Mouse (Mus musculus) embryonic facial prominence, embryonic 10.5 days (tissue): Measurements from ENCODE around the gene Atp13a5. TPM values are rescaled to one million over a fixed set of nuclear protein-coding genes. Genes with fewer than 3 reads are reported as not detected.

Experiments
- DNase-seq: peaks from one replicate; pipeline ENCODE4 v3.0.0-alpha.2; 2017; ENCODE audit warnings: low spot score
- H3K27ac ChIP-seq: fragments of 300-500 bp; sonication (generic); replicated peaks from 2 replicates; pipeline ENCODE4 v1.5.1; 2016; ENCODE audit warnings: mild to moderate bottlenecking
- H3K27me3 ChIP-seq: fragments of 300-500 bp; sonication (generic); replicated peaks from 2 replicates; pipeline ENCODE4 v1.6.1; 2016; ENCODE audit warnings: low read depth, mild to moderate bottlenecking; ENCODE audit not compliant: poor library complexity, severe bottlenecking
- H3K36me3 ChIP-seq: fragments of 300-500 bp; sonication (generic); replicated peaks from 2 replicates; pipeline ENCODE4 v1.6.1; 2016; ENCODE audit warnings: mild to moderate bottlenecking, moderate library complexity
- H3K4me1 ChIP-seq: fragments of 300-500 bp; sonication (generic); 2 replicates; pipeline ENCODE4 v1.6.1; 2016
- H3K4me3 ChIP-seq: fragments of 300-500 bp; sonication (generic); 2 replicates; pipeline ENCODE4 v1.5.1; 2016; ENCODE audit warnings: mild to moderate bottlenecking, moderate library complexity
- H3K9me3 ChIP-seq: fragments of 300-500 bp; sonication (generic); 2 replicates; pipeline ENCODE4 v1.6.1; 2016; ENCODE audit warnings: mild to moderate bottlenecking
- WGBS: fragments of 180-500 bp; shearing (Covaris S2); methylation state at CpG from one replicate; pipeline ENCODE4 v1.1.7; 2016; 5-methylcytosine and 5-hydroxymethylcytosine counted together
- polyA plus RNA-seq: library from polyadenylated mRNA; unstranded; fragments of >200 nt; fragmentation: Nextera tagmentation; extraction: Ambion mirVana; gene quantifications from 2 replicates; pipeline ENCODE4 v1.2.1, GENCODE M21; 2016

Atp13a5 gene
- polyA plus RNA-seq, 1 experiment from 2014 or later = not detected

GRCm38 (mm10) chr16:29314991-29315390 lies 63.5 kb downstream of the Atp13a5 start:
- no peak for DNase-seq
- Histone ChIP-seq H3K27ac (no peak overlapping the region), H3K36me3 (no peaks in the 10 kb centered on the region), H3K27me3 (no peaks in the 10 kb centered on the region), H3K4me1 (no peaks in the 10 kb centered on the region), H3K4me3 (no peak overlapping the region), H3K9me3 (no peaks in the 10 kb centered on the region)
- WGBS = 82% methylated on average over 3 of the region's 3 CpGs

- no peak overlapping the region for H3K4me3 ChIP-seq
- 76% methylated on average over 9 of the region's 9 CpGs for WGBS
- DNase-seq = no peak
- no peaks in the 10 kb centered on the region for H3K9me3 ChIP-seq
- H3K4me1 ChIP-seq = no peaks in the 10 kb centered on the region
- no peak overlapping the region for H3K27ac ChIP-seq
- H3K36me3 ChIP-seq = no peaks in the 10 kb centered on the region
- H3K27me3 ChIP-seq = no peaks in the 10 kb centered on the region
Measured at GRCm38 (mm10) chr16:29297555-29298021, 80.9 kb downstream of the Atp13a5 start.

- DNase-seq = no peak
- 84% methylated on average over 5 of the region's 5 CpGs for WGBS
- H3K4me1 ChIP-seq = no peaks in the 10 kb centered on the region
- no peak overlapping the region for H3K27ac ChIP-seq
- no peaks in the 10 kb centered on the region for H3K9me3 ChIP-seq
- H3K36me3 ChIP-seq = no peaks in the 10 kb centered on the region
- no peak overlapping the region for H3K4me3 ChIP-seq
- H3K27me3 ChIP-seq = no peaks in the 10 kb centered on the region
Measured at GRCm38 (mm10) chr16:29280691-29281090, 97.8 kb downstream of the Atp13a5 start.

- WGBS = 89% methylated on average over 4 of the region's 4 CpGs
- DNase-seq = no peak
- no peaks in the 10 kb centered on the region for H3K36me3 ChIP-seq
- H3K4me3 ChIP-seq = no peak overlapping the region
- no peak overlapping the region for H3K27ac ChIP-seq
- H3K4me1 ChIP-seq = no peaks in the 10 kb centered on the region
- H3K9me3 ChIP-seq = no peaks in the 10 kb centered on the region
- no peaks in the 10 kb centered on the region for H3K27me3 ChIP-seq
Measured at GRCm38 (mm10) chr16:29254325-29254724, 124.2 kb downstream of the Atp13a5 start.

- H3K36me3 ChIP-seq = no peaks in the 10 kb centered on the region
- WGBS = 81% methylated on average over 5 of the region's 5 CpGs
Measured at GRCm38 (mm10) chr16:29235951-29236350, 142.6 kb downstream of the Atp13a5 start.

GRCm38 (mm10) chr16:29216395-29217295 lies 161.9 kb downstream of the Atp13a5 start:
- peaks cover 10% of the 10 kb centered on the region for H3K27me3 ChIP-seq
- no peaks in the 10 kb centered on the region for H3K4me1 ChIP-seq
- DNase-seq = no peak
- no peaks in the 10 kb centered on the region for H3K9me3 ChIP-seq
- H3K4me3 ChIP-seq = no peak overlapping the region
- no peaks in the 10 kb centered on the region for H3K36me3 ChIP-seq
- no peak overlapping the region for H3K27ac ChIP-seq
- WGBS = 82% methylated on average over 5 of the region's 5 CpGs

More at GRCm38 (mm10) chr16:29235951-29236350, 142.6 kb downstream of the Atp13a5 start:
- DNase-seq = no peak
- Histone ChIP-seq H3K27ac (no peak overlapping the region), H3K9me3 (no peaks in the 10 kb centered on the region), H3K4me1 (no peaks in the 10 kb centered on the region), H3K4me3 (no peak overlapping the region), H3K27me3 (no peaks in the 10 kb centered on the region)

- DNase-seq = peak; percentile 75
- Histone ChIP-seq H3K27me3 (peaks cover 52% of the 10 kb centered on the region), H3K4me1 (peaks cover 13% of the 10 kb centered on the region; the same call in 1 of the 2 replicates), H3K9me3 (no peaks in the 10 kb centered on the region), H3K27ac (peak within 1 kb of the TSS; percentile 77), H3K36me3 (no peaks in the 10 kb centered on the region), H3K4me3 (peak within 1 kb of the TSS; percentile 66)
- 1% methylated on average over 39 of the region's 39 CpGs for WGBS
Measured at GRCm38 (mm10) chr16:29209605-29210411, 168.7 kb downstream of the Atp13a5 start, which contains the start of gene Hrasls. Gene Hrasls (plus strand): TSS chr16:29209695.

- WGBS = 75% methylated on average over 7 of the region's 7 CpGs
- no peak for DNase-seq
Measured at GRCm38 (mm10) chr16:29208841-29209240, 169.7 kb downstream of the Atp13a5 start.

GRCm38 (mm10) chr16:29205581-29205980 lies 173.0 kb downstream of the Atp13a5 start:
- H3K9me3 ChIP-seq = no peaks in the 10 kb centered on the region
- WGBS = 48% methylated on average over 2 of the region's 2 CpGs
- H3K27ac ChIP-seq = no peak overlapping the region
- H3K36me3 ChIP-seq = no peaks in the 10 kb centered on the region
- H3K4me3 ChIP-seq = no peak overlapping the region
- no peak for DNase-seq
- H3K4me1 ChIP-seq = peaks cover 12% of the 10 kb centered on the region; the same call in 1 of the 2 replicates
- peaks cover 31% of the 10 kb centered on the region for H3K27me3 ChIP-seq

More at GRCm38 (mm10) chr16:29208841-29209240, 169.7 kb downstream of the Atp13a5 start:
- peaks cover 52% of the 10 kb centered on the region for H3K27me3 ChIP-seq
- no peaks in the 10 kb centered on the region for H3K36me3 ChIP-seq
- H3K9me3 ChIP-seq = no peaks in the 10 kb centered on the region
- H3K27ac ChIP-seq = no peak overlapping the region
- H3K4me1 ChIP-seq = peaks cover 13% of the 10 kb centered on the region; the same call in 1 of the 2 replicates
- no peak overlapping the region for H3K4me3 ChIP-seq

GRCm38 (mm10) chr16:29204875-29205274 lies 173.7 kb downstream of the Atp13a5 start:
- no peak for DNase-seq
- 84% methylated on average over 7 of the region's 7 CpGs for WGBS
- Histone ChIP-seq H3K36me3 (no peaks in the 10 kb centered on the region), H3K4me3 (no peak overlapping the region), H3K4me1 (peaks cover 5% of the 10 kb centered on the region; the same call in 1 of the 2 replicates), H3K27ac (no peak overlapping the region), H3K27me3 (peaks cover 24% of the 10 kb centered on the region), H3K9me3 (no peaks in the 10 kb centered on the region)

GRCm38 (mm10) chr16:29201146-29201545 lies 177.4 kb downstream of the Atp13a5 start:
- WGBS = 85% methylated on average over 2 of the region's 2 CpGs
- Histone ChIP-seq H3K4me3 (no peak overlapping the region), H3K36me3 (no peaks in the 10 kb centered on the region), H3K27me3 (peaks cover 8% of the 10 kb centered on the region; the same call in 1 of the 2 replicates), H3K4me1 (peaks cover 18% of the 10 kb centered on the region), H3K9me3 (no peaks in the 10 kb centered on the region), H3K27ac (no peak overlapping the region)
- no peak for DNase-seq

GRCm38 (mm10) chr16:29198461-29198860 lies 180.1 kb downstream of the Atp13a5 start:
- 9% methylated on average over 5 of the region's 5 CpGs for WGBS
- H3K27me3 ChIP-seq = peaks cover 8% of the 10 kb centered on the region; the same call in 1 of the 2 replicates
- no peaks in the 10 kb centered on the region for H3K9me3 ChIP-seq
- peaks cover 20% of the 10 kb centered on the region for H3K4me1 ChIP-seq
- no peak overlapping the region for H3K27ac ChIP-seq
- no peak overlapping the region for H3K4me3 ChIP-seq
- DNase-seq = peak; percentile 39
- no peaks in the 10 kb centered on the region for H3K36me3 ChIP-seq
